Mouse (Mus musculus) intestine, embryonic 16.5 days (tissue): ENCODE measurements around the gene Zbtb21. TPM values are rescaled to one million over a fixed set of nuclear protein-coding genes. Genes with fewer than 3 reads are reported as not detected.

ENCODE experiments used
- ATAC-seq: fragments of 200-750 bp; cut with Nextera tagmentation; 2 replicates; pipeline ENCODE4 v1.8.0; 2017; ENCODE audit warnings: moderate TSS enrichment, moderate library complexity
- H3K27ac ChIP-seq: fragments of 300-500 bp; sonication (generic); 2 replicates; pipeline ENCODE4 v1.5.1; 2014; ENCODE audit warnings: mild to moderate bottlenecking, low read length
- H3K27me3 ChIP-seq: fragments of 300-500 bp; sonication (generic); replicated peaks from 2 replicates; pipeline ENCODE4 v1.6.1; 2014; ENCODE audit warnings: low read length, control low read depth, mixed read lengths; ENCODE audit not compliant: control insufficient read depth, insufficient read depth
- H3K36me3 ChIP-seq: fragments of 300-500 bp; sonication (generic); 2 replicates; pipeline ENCODE4 v1.6.1; 2014; ENCODE audit warnings: low read length, control low read depth; ENCODE audit not compliant: control insufficient read depth, insufficient read depth
- H3K4me1 ChIP-seq: fragments of 300-500 bp; sonication (generic); 2 replicates; pipeline ENCODE4 v1.6.1; 2014; ENCODE audit warnings: low read length, control low read depth, mixed read lengths; ENCODE audit not compliant: control insufficient read depth, insufficient read depth
- H3K4me2 ChIP-seq: fragments of 300-500 bp; sonication (generic); 2 replicates; pipeline ENCODE4 v1.6.1; 2014; ENCODE audit warnings: low read depth, low read length, control low read depth
- H3K4me3 ChIP-seq: fragments of 300-500 bp; sonication (generic); 2 replicates; pipeline ENCODE4 v1.5.1; 2014; ENCODE audit warnings: mild to moderate bottlenecking, low read length
- H3K9ac ChIP-seq: fragments of 300-500 bp; sonication (generic); 2 replicates; pipeline ENCODE4 v1.6.1; 2014; ENCODE audit warnings: low read depth, low read length
- H3K9me3 ChIP-seq: fragments of 300-500 bp; sonication (generic); 2 replicates; pipeline ENCODE4 v1.6.1; 2016; ENCODE audit warnings: low read length, control low read depth; ENCODE audit not compliant: control insufficient read depth
- WGBS: fragments of 180-500 bp; shearing (Covaris S2); extraction: QIAGEN DNeasy Blood & Tissue Kit; methylation state at CpG from one replicate; pipeline ENCODE4 v1.1.7; 2014; 5-methylcytosine and 5-hydroxymethylcytosine counted together
- polyA plus RNA-seq: library from polyadenylated mRNA; unstranded; fragments of >200 nt; fragmentation: Nextera tagmentation; extraction: Ambion mirVana; gene quantifications from 2 replicates; pipeline ENCODE4 v1.2.1, GENCODE M21; 2015

Gene Zbtb21
- polyA plus RNA-seq, 1 experiment from 2014 or later, result 11.5 TPM

GRCm38 (mm10) chr16:97927331-97927938 lies 35.0 kb downstream of the Zbtb21 start:
- Histone ChIP-seq H3K9ac (no peak overlapping the region), H3K9me3 (no peaks in the 10 kb centered on the region), H3K4me3 (no peak overlapping the region), H3K27ac (no peak overlapping the region), H3K4me1 (no peaks in the 10 kb centered on the region), H3K27me3 (no peaks in the 10 kb centered on the region), H3K36me3 (no peaks in the 10 kb centered on the region), H3K4me2 (no peak overlapping the region)
- no peak for ATAC-seq
- 86% methylated on average over 3 of the region's 3 CpGs for WGBS

GRCm38 (mm10) chr16:97926381-97926780 lies 36.0 kb downstream of the Zbtb21 start:
- no peaks in the 10 kb centered on the region for H3K9me3 ChIP-seq
- no peak overlapping the region for H3K9ac ChIP-seq
- no peaks in the 10 kb centered on the region for H3K27me3 ChIP-seq
- no peaks in the 10 kb centered on the region for H3K36me3 ChIP-seq
- no peak overlapping the region for H3K27ac ChIP-seq
- no peak for ATAC-seq
- peaks cover 4% of the 10 kb centered on the region for H3K4me1 ChIP-seq
- no peak overlapping the region for H3K4me2 ChIP-seq
- H3K4me3 ChIP-seq, result no peak overlapping the region
- WGBS, result 85% methylated on average over 9 of the region's 9 CpGs

- Histone ChIP-seq H3K9ac (no peak overlapping the region), H3K27ac (no peak overlapping the region), H3K4me1 (peaks cover 9% of the 10 kb centered on the region), H3K27me3 (no peaks in the 10 kb centered on the region), H3K9me3 (no peaks in the 10 kb centered on the region), H3K4me3 (no peak overlapping the region), H3K4me2 (no peak overlapping the region), H3K36me3 (no peaks in the 10 kb centered on the region)
- WGBS, result 69% methylated on average over 2 of the region's 2 CpGs
- ATAC-seq, result no peak
Measured at GRCm38 (mm10) chr16:97925760-97926159, 36.7 kb downstream of the Zbtb21 start.

GRCm38 (mm10) chr16:97923700-97924099 lies 38.7 kb downstream of the Zbtb21 start:
- no peak overlapping the region for H3K4me2 ChIP-seq
- ATAC-seq, result no peak
- WGBS, result 54% methylated on average over 1 of the region's 1 CpGs
- no peak overlapping the region for H3K27ac ChIP-seq
- H3K4me3 ChIP-seq, result no peak overlapping the region
- H3K4me1 ChIP-seq, result peaks cover 9% of the 10 kb centered on the region
- no peaks in the 10 kb centered on the region for H3K36me3 ChIP-seq
- no peaks in the 10 kb centered on the region for H3K9me3 ChIP-seq
- H3K9ac ChIP-seq, result no peak overlapping the region
- no peaks in the 10 kb centered on the region for H3K27me3 ChIP-seq

GRCm38 (mm10) chr16:97922779-97923126 lies 39.7 kb downstream of the Zbtb21 start:
- WGBS, result 3% methylated on average over 9 of the region's 9 CpGs
- H3K4me3 ChIP-seq, result peak overlapping the region; percentile 93
- peak overlapping the region; percentile 92 for H3K9ac ChIP-seq
- H3K27me3 ChIP-seq, result no peaks in the 10 kb centered on the region
- no peak overlapping the region for H3K27ac ChIP-seq
- H3K36me3 ChIP-seq, result no peaks in the 10 kb centered on the region
- peak overlapping the region; percentile 96 for H3K4me2 ChIP-seq
- H3K4me1 ChIP-seq, result peaks cover 9% of the 10 kb centered on the region
- H3K9me3 ChIP-seq, result no peaks in the 10 kb centered on the region
- peak; percentile 55 for ATAC-seq

GRCm38 (mm10) chr16:97921961-97922778 lies 40.3 kb downstream of the Zbtb21 start:
- Histone ChIP-seq H3K9me3 (no peaks in the 10 kb centered on the region), H3K36me3 (no peaks in the 10 kb centered on the region), H3K27ac (peak overlapping the region; percentile 88), H3K4me2 (peak overlapping the region; percentile 96), H3K9ac (peak overlapping the region; percentile 92), H3K4me3 (peak overlapping the region; percentile 93), H3K4me1 (peaks cover 9% of the 10 kb centered on the region), H3K27me3 (no peaks in the 10 kb centered on the region)
- peak; percentile 98 for ATAC-seq
- under 1% methylated on average over 75 of the region's 75 CpGs for WGBS

GRCm38 (mm10) chr16:97920621-97921020 lies 41.8 kb downstream of the Zbtb21 start:
- Histone ChIP-seq H3K9me3 (no peaks in the 10 kb centered on the region), H3K4me3 (no peak overlapping the region), H3K4me1 (peaks cover 9% of the 10 kb centered on the region), H3K36me3 (no peaks in the 10 kb centered on the region), H3K9ac (no peak overlapping the region), H3K27ac (no peak overlapping the region), H3K4me2 (no peak overlapping the region), H3K27me3 (no peaks in the 10 kb centered on the region)
- WGBS, result 89% methylated on average over 1 of the region's 1 CpGs
- ATAC-seq, result no peak

- Histone ChIP-seq H3K9ac (no peak overlapping the region), H3K27ac (no peak overlapping the region), H3K4me2 (no peak overlapping the region), H3K4me1 (peaks cover 9% of the 10 kb centered on the region), H3K27me3 (no peaks in the 10 kb centered on the region), H3K36me3 (no peaks in the 10 kb centered on the region), H3K9me3 (no peaks in the 10 kb centered on the region), H3K4me3 (no peak overlapping the region)
- ATAC-seq, result no peak
- 45% methylated on average over 2 of the region's 2 CpGs for WGBS
Measured at GRCm38 (mm10) chr16:97919793-97920192, 42.6 kb downstream of the Zbtb21 start.

GRCm38 (mm10) chr16:97912873-97913272 lies 49.5 kb downstream of the Zbtb21 start:
- peak; percentile 59; the same call in 1 of the 2 replicates for ATAC-seq
- Histone ChIP-seq H3K9me3 (no peaks in the 10 kb centered on the region), H3K27ac (no peak overlapping the region), H3K9ac (no peak overlapping the region), H3K4me2 (no peak overlapping the region), H3K4me3 (no peak overlapping the region), H3K36me3 (no peaks in the 10 kb centered on the region), H3K27me3 (no peaks in the 10 kb centered on the region), H3K4me1 (0 out of 2 replicates have a peak, but pooled peaks cover 4% of the 10 kb centered on the region)
